Mouse (Mus musculus): ENCODE data around the gene Btbd16. TPM values are rescaled to one million over a fixed set of nuclear protein-coding genes. Genes with fewer than 3 reads are reported as not detected.

The Btbd16 gene
- polyA plus RNA-seq (2014; fragmentation: Nextera tagmentation; extraction: Ambion mirVana) = not detected in 2 replicates

DNA sequence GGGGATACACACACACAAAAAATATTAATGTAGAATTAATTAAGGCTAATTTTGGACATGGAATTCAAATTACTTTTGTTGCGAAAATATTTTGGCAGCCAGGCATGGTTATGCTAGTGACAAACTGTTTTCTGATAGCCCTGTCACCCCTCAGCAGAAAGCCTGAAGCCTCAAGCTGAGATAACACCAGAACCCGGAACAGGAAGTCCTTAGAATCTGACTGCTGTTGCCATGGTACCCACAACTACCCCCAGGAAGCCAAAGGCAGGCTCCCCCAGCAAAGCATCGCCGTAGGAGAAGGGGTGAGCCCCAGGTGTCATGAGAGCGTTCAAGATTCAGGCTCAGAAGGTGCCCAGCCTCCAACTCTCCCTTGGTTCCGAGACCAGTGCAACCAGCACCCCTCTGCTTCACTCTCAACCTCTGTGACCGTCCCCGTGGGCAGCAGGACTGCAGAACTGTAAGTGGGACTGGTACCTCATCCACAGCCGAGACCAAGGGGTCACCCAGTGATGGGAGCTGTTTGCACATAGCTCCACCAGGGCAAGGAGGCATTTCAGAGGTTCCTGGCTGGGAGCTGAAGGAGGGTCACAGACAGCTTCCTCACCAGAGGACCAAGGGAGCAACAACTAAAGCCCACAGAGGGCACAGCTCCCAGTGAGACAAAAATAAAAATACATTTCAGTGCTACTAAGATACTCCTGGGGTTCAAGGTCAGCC is at the start of gene Btbd16:
Btbd16 (plus strand) TSS at position 156 of the 717 bp plus-strand sequence.
- Histone ChIP-seq H3K4me1 (ENCODE audit: control insufficient read depth, insufficient read depth, low read length) (no peaks in the 10 kb centered on the region), H3K27me3 (ENCODE audit: control insufficient read depth, insufficient read depth, low read length) (no peaks in the 10 kb centered on the region), H3K36me3 (ENCODE audit: control insufficient read depth, insufficient read depth, low read length) (no peaks in the 10 kb centered on the region), H3K9me3 (ENCODE audit: control insufficient read depth, low read length) (no peaks in the 10 kb centered on the region), H3K4me2 (no peak within 1 kb of the TSS), H3K9ac (ENCODE audit: low read length) (no peak within 1 kb of the TSS), H3K27ac (ENCODE audit: low read depth, low read length) (no peak within 1 kb of the TSS), H3K4me3 (ENCODE audit: low read depth, low read length) (no peak within 1 kb of the TSS)
- DNase-seq (ENCODE audit: low spot score, missing footprints) (no peak), ATAC-seq (ENCODE audit: low FRiP score) (no peak)
- 56% methylated on average over 9 of the region's 9 CpGs for WGBS

GRCm38 (mm10) chr7:130726185-130726584 is 47.7 kb upstream of the Btbd16 start:
- Histone ChIP-seq H3K9me3 (ENCODE audit: control insufficient read depth, low read length) (no peaks in the 10 kb centered on the region), H3K27me3 (ENCODE audit: control insufficient read depth, insufficient read depth, low read length) (no peaks in the 10 kb centered on the region), H3K4me3 (ENCODE audit: low read depth, low read length) (no peak overlapping the region), H3K9ac (ENCODE audit: low read length) (no peak overlapping the region), H3K36me3 (ENCODE audit: control insufficient read depth, insufficient read depth, low read length) (peaks cover 10% of the 10 kb centered on the region), H3K4me2 (no peak overlapping the region), H3K4me1 (ENCODE audit: control insufficient read depth, insufficient read depth, low read length) (no peaks in the 10 kb centered on the region), H3K27ac (ENCODE audit: low read depth, low read length) (no peak overlapping the region)
- WGBS = 89% methylated on average over 3 of the region's 3 CpGs
- no peak for ATAC-seq (ENCODE audit: low FRiP score)
- no peak for DNase-seq (ENCODE audit: low spot score, missing footprints)

GRCm38 (mm10) chr7:130726724-130727422 is 47.0 kb upstream of the Btbd16 start:
- Histone ChIP-seq H3K36me3 (ENCODE audit: control insufficient read depth, insufficient read depth, low read length) (peaks cover 10% of the 10 kb centered on the region), H3K27ac (ENCODE audit: low read depth, low read length) (no peak overlapping the region), H3K9me3 (ENCODE audit: control insufficient read depth, low read length) (no peaks in the 10 kb centered on the region), H3K4me3 (ENCODE audit: low read depth, low read length) (no peak overlapping the region), H3K4me1 (ENCODE audit: control insufficient read depth, insufficient read depth, low read length) (no peaks in the 10 kb centered on the region), H3K4me2 (no peak overlapping the region), H3K27me3 (ENCODE audit: control insufficient read depth, insufficient read depth, low read length) (no peaks in the 10 kb centered on the region), H3K9ac (ENCODE audit: low read length) (no peak overlapping the region)
- DNase-seq (ENCODE audit: low spot score, missing footprints) (no peak), ATAC-seq (ENCODE audit: low FRiP score) (no peak)
- 83% methylated on average over 8 of the region's 8 CpGs for WGBS

DNA sequence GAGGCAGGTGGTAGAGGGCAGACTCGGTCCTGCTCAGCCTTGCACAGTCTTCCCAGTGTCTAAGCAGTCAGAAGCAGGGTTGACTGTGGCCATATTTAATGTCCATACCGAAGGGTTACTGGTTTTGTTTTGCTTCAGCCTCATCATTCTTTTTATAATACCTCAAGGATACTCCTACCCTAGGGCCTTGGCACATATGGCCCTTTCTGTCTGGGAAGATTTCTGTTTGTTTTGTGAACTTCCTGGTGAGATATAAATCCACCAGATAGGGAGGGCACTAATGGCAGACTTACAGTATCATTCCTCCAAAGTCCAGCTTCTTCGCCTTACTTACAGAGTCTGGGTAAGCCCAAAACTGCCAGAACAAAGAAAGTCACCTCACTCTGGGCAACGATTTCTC is 46.3 kb upstream of the Btbd16 start:
- Histone ChIP-seq H3K4me1 (ENCODE audit: control insufficient read depth, insufficient read depth, low read length) (no peaks in the 10 kb centered on the region), H3K9ac (ENCODE audit: low read length) (no peak overlapping the region), H3K27me3 (ENCODE audit: control insufficient read depth, insufficient read depth, low read length) (no peaks in the 10 kb centered on the region), H3K4me3 (ENCODE audit: low read depth, low read length) (no peak overlapping the region), H3K36me3 (ENCODE audit: control insufficient read depth, insufficient read depth, low read length) (peaks cover 10% of the 10 kb centered on the region), H3K4me2 (no peak overlapping the region), H3K9me3 (ENCODE audit: control insufficient read depth, low read length) (no peaks in the 10 kb centered on the region), H3K27ac (ENCODE audit: low read depth, low read length) (no peak overlapping the region)
- DNase-seq (ENCODE audit: low spot score, missing footprints) (no peak), ATAC-seq (ENCODE audit: low FRiP score) (no peak)
- 93% methylated on average over 4 of the region's 4 CpGs for WGBS

GRCm38 (mm10) chr7:130731792-130732191 is 42.1 kb upstream of the Btbd16 start:
- peaks cover 22% of the 10 kb centered on the region for H3K36me3 ChIP-seq (ENCODE audit: control insufficient read depth, insufficient read depth, low read length)
- ATAC-seq (ENCODE audit: low FRiP score) = no peak
- no peaks in the 10 kb centered on the region for H3K4me1 ChIP-seq (ENCODE audit: control insufficient read depth, insufficient read depth, low read length)
- no peak overlapping the region for H3K9ac ChIP-seq (ENCODE audit: low read length)
- H3K9me3 ChIP-seq (ENCODE audit: control insufficient read depth, low read length) = no peaks in the 10 kb centered on the region
- no peak overlapping the region for H3K4me2 ChIP-seq
- no peak overlapping the region for H3K4me3 ChIP-seq (ENCODE audit: low read depth, low read length)
- H3K27me3 ChIP-seq (ENCODE audit: control insufficient read depth, insufficient read depth, low read length) = no peaks in the 10 kb centered on the region
- 75% methylated on average over 7 of the region's 7 CpGs for WGBS
- DNase-seq (ENCODE audit: low spot score, missing footprints) = no peak
- H3K27ac ChIP-seq (ENCODE audit: low read depth, low read length) = no peak overlapping the region

- H3K27ac ChIP-seq (ENCODE audit: low read depth, low read length) = no peak overlapping the region
- H3K36me3 ChIP-seq (ENCODE audit: control insufficient read depth, insufficient read depth, low read length) = peaks cover 22% of the 10 kb centered on the region
- WGBS = 76% methylated on average over 6 of the region's 6 CpGs
- no peaks in the 10 kb centered on the region for H3K27me3 ChIP-seq (ENCODE audit: control insufficient read depth, insufficient read depth, low read length)
- H3K9me3 ChIP-seq (ENCODE audit: control insufficient read depth, low read length) = no peaks in the 10 kb centered on the region
- H3K9ac ChIP-seq (ENCODE audit: low read length) = no peak overlapping the region
- H3K4me3 ChIP-seq (ENCODE audit: low read depth, low read length) = no peak overlapping the region
- H3K4me1 ChIP-seq (ENCODE audit: control insufficient read depth, insufficient read depth, low read length) = no peaks in the 10 kb centered on the region
- ATAC-seq (ENCODE audit: low FRiP score) (no peak), DNase-seq (ENCODE audit: low spot score, missing footprints) (no peak)
- H3K4me2 ChIP-seq = no peak overlapping the region
Observed at GRCm38 (mm10) chr7:130732908-130733307, 41.0 kb upstream of the Btbd16 start.

GRCm38 (mm10) chr7:130733423-130733822 is 40.4 kb upstream of the Btbd16 start:
- Histone ChIP-seq H3K9me3 (ENCODE audit: control insufficient read depth, low read length) (no peaks in the 10 kb centered on the region), H3K9ac (ENCODE audit: low read length) (no peak overlapping the region), H3K27ac (ENCODE audit: low read depth, low read length) (no peak overlapping the region), H3K36me3 (ENCODE audit: control insufficient read depth, insufficient read depth, low read length) (peaks cover 22% of the 10 kb centered on the region), H3K4me3 (ENCODE audit: low read depth, low read length) (no peak overlapping the region), H3K27me3 (ENCODE audit: control insufficient read depth, insufficient read depth, low read length) (no peaks in the 10 kb centered on the region), H3K4me2 (no peak overlapping the region), H3K4me1 (ENCODE audit: control insufficient read depth, insufficient read depth, low read length) (no peaks in the 10 kb centered on the region)
- DNase-seq (ENCODE audit: low spot score, missing footprints) (no peak), ATAC-seq (ENCODE audit: low FRiP score) (no peak)
- 94% methylated on average over 8 of the region's 8 CpGs for WGBS

- WGBS = 91% methylated on average over 2 of the region's 2 CpGs
- H3K27ac ChIP-seq (ENCODE audit: low read depth, low read length) = no peak overlapping the region
Observed at GRCm38 (mm10) chr7:130734195-130734787, 39.6 kb upstream of the Btbd16 start.

DNA sequence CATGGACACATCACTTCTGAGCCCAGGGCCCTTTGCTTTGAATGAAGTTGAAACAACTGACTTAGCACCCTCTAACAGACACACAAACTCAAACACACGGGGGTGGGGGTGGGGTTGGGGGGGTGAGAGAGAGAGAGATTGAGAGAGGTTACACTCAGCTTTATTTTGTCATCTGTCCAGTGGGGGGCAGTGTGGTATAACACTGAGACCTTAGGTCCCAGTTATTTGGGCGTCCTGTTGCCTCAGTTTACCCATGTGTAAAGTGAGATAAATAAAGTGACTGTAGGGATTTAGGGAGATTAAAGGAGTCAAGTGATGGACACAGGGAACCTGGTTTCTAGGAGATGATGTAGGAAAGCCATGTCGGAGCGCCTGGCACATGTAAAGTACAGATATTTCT is 32.8 kb upstream of the Btbd16 start:
- ATAC-seq (ENCODE audit: low FRiP score) = no peak

More at GRCm38 (mm10) chr7:130734195-130734787, 39.6 kb upstream of the Btbd16 start:
- Histone ChIP-seq H3K36me3 (ENCODE audit: control insufficient read depth, insufficient read depth, low read length) (peaks cover 18% of the 10 kb centered on the region), H3K4me2 (no peak overlapping the region), H3K9ac (ENCODE audit: low read length) (no peak overlapping the region), H3K27me3 (ENCODE audit: control insufficient read depth, insufficient read depth, low read length) (no peaks in the 10 kb centered on the region), H3K4me3 (ENCODE audit: low read depth, low read length) (no peak overlapping the region), H3K4me1 (ENCODE audit: control insufficient read depth, insufficient read depth, low read length) (no peaks in the 10 kb centered on the region), H3K9me3 (ENCODE audit: control insufficient read depth, low read length) (no peaks in the 10 kb centered on the region)
- ATAC-seq (ENCODE audit: low FRiP score) (no peak), DNase-seq (ENCODE audit: low spot score, missing footprints) (no peak)

More for the DNA sequence above, 32.8 kb upstream of the Btbd16 start:
- H3K4me3 ChIP-seq (ENCODE audit: low read depth, low read length) = no peak overlapping the region
- H3K9ac ChIP-seq (ENCODE audit: low read length) = no peak overlapping the region
- peaks cover 22% of the 10 kb centered on the region; the same call in 1 of the 2 replicates for H3K36me3 ChIP-seq (ENCODE audit: control insufficient read depth, insufficient read depth, low read length)
- H3K4me1 ChIP-seq (ENCODE audit: control insufficient read depth, insufficient read depth, low read length) = no peaks in the 10 kb centered on the region
- no peaks in the 10 kb centered on the region for H3K9me3 ChIP-seq (ENCODE audit: control insufficient read depth, low read length)
- no peak for DNase-seq (ENCODE audit: low spot score, missing footprints)
- H3K4me2 ChIP-seq = no peak overlapping the region
- 80% methylated on average over 4 of the region's 4 CpGs for WGBS
- no peaks in the 10 kb centered on the region for H3K27me3 ChIP-seq (ENCODE audit: control insufficient read depth, insufficient read depth, low read length)
- H3K27ac ChIP-seq (ENCODE audit: low read depth, low read length) = no peak overlapping the region
